Mouse (Mus musculus) T-cell, adult 2 months (primary cell): ENCODE results near the gene Myo19.
"Not testable (repeated sequence)": the region's sequence is repeated elsewhere in the genome, so short reads cannot be mapped to it uniquely, and the experiment has no call there.

Experiments
- DNase-seq: peaks from one replicate; pipeline ENCODE4 v3.0.0; 2022; ENCODE audit warnings: low spot score

Gene Myo19

DNA sequence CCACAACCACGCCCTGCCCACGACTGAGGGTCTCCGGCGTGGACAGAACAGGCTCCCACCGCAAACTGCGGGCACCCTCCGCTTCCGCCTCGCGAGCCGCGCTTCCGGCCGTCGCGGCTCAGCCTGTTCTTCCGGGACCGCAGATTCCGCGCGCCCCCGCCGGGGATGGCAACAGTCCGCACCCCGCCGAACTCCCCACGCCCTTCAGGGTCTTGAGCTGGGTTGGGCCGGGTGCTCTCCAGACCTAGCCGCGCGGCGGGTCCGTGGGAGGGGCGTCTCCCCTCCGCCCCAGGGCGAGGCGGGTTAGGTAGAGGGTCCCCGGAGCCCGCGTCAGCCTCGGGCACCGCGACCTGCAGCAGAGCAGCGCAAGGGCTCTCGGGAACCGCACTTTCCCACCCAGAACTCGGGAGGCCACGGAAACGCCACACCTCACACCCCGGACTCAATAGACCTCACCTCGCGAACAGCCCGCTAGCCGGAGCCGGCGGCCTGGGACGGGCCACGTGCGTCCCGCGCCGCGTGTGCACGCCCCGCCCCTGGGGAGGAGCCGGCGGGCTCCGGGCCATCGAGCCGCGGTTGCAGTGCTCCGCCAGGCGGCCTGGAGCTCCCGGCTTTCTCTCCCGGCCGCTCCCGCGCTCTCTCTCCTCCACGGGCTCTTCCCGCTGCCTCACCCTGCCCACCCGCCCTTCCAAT lies at the start of gene Myo19, which contains the start of gene Pigw:
Gene Myo19, plus strand, starts transcription at position 377 of the 693 bp plus-strand sequence.
Gene Pigw, minus strand, starts transcription at position 514 of the 693 bp plus-strand sequence.
- peak; percentile 74 for DNase-seq

DNA sequence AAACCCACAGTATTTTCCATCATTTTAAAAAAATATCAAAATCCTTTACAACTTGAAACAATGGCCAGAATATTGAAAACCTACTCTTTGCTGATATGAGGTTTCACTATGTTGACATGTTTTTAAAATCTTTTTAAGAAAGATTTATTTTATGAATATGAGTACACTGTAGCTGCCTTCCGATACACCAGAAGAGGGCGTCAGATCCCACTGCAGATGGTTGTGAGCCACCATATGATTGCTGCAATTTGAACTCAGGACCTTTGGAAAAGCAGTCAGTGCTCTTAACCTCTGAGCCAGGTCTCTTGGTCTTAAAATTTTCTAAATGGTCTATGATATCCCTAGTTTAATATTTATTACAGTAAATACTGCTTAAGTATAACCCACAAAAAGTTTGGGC lies 40.6 kb upstream of the Myo19 start:
- no peak for DNase-seq

DNA sequence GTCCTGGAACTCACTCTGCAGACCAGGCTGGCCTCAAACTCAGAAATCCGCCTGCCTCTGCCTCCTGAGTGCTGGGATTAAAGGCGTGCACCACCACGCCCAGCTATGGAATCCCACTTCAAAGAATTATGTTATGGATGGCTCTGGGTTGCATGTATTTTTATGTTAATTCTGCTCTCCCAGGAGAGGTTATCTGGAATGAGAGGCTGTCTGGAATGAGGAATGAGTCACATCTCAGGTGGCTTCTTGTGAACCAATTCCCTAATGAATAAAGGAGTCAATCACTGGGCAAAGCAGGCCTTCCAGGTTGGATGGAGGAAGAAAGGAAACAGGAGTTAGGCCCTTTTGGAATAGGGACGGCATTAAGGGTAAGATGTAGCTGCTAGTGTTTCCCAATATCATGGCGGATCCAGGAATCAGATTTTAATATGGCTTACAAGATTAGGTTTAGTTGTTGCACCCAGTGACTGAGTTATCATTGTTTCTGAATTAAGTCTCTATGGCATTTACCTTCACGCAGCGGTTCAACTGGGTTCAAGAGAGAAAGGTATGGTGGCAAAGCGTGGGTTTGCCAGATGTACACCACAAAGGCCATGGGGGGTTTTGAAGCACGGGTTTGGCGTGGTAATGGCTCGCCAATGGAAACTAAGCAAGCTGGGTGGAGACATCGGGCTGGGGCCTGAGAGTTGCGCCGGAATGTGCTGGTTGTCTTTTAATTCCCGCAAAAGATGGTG lies 33.0 kb upstream of the Myo19 start:
- no peak for DNase-seq

DNA sequence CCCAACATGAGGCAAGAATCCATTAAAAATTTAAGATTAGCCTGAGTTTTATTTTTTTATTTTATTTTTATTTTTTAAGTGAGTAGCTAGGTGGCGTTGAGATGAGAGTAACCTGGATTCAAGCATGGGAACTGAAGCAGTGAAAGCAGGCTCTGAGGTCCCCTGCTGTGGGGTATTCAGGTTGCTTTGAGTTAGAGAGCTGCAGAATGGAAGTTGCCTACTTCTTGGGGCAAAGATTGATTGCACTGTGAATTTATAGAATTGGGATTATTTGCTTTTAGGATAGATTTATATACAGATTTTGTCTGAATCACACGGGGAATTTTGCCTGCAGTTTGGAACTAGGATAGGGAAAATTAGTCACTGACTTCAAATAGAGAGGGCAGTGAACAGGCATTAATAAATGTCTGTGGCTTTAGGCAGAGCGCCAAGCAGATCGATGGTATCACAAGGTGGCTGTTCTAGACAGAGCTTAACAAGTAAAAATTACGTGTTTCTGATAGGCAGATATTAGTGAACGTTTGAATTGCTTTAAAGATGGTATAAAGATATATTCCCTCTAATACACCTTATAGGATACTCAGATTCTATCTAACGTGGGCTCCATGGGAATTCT lies 32.4 kb upstream of the Myo19 start:
- no peak for DNase-seq

DNA sequence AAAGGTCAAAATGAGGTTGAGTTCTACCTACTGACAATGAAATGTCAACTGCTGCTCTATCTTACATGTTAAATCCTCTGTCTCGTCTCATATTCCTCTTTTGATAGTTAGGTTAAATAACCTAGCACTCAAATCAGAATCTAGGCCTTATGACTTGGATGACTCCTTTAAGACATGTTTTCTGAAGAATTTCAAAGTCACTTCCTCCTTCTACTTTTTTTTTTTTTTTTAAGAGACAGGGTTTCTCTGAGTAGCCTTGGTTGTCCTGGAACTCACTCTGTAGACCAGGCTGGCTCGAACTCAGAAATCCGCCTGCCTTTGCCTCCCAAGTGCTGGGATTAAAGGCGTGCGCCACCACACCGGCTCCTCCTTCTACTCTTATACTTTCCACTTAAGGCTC lies 24.7 kb upstream of the Myo19 start:
- no peak for DNase-seq

DNA sequence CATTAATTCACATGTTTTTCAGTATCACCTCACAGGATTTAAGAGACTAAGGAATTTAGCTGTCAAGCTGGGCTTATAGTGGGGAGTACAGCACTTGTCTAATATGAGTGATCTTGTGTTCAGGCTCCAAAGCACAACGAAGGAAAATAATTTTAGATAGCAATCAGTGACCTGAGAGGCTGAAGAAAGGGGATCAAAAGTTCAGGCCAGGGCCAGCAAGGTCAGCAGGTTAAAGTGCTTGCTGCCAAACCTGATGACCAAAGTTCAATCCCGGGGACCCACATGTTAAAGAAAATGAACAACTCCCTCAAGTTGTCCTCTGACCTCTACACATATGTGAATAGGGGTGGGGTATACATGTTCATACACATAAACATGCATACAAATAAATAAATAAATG lies 14.7 kb upstream of the Myo19 start:
- DNase-seq: no peak

DNA sequence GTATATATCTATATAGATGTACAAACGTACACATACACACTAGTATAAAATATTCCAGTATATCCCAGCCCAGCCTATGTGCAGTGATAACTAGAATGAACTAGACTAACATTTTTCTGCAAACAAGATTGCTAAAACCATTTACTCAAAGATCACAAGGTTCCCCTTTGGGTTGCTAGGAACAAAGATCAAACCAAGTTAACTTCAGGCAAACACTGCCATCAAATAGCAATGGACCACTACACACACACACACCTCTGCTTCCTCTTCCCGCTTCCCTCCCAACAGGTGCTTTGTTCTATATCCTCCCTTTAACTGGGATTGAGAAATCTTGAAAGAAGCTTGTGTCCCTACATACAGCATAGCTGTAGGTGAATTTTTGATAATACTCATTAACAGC lies 12.4 kb upstream of the Myo19 start:
- DNase-seq: no peak

DNA sequence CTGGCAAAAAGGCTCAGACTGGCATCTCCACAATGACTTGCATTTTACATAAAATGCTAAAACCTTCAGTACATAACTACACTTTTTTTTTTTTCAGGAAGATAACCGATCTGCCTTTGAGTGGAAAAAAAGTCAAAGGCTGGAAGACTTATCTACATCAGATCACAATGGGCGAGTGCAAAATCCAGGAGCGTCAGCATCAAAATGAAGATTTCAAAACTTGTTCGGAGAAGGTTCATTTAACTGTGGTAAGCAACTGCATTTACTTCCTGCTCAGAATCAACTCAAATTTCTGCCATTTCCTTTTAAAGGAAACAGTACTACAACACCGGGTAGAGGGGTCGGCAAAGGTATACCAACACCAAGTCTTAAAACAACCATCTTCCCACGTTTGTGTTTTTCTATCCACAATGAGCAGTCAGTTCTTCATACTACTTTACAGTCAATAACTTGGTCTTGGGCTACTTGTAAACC lies 11.1 kb upstream of the Myo19 start:
- DNase-seq: peak; percentile 23

DNA sequence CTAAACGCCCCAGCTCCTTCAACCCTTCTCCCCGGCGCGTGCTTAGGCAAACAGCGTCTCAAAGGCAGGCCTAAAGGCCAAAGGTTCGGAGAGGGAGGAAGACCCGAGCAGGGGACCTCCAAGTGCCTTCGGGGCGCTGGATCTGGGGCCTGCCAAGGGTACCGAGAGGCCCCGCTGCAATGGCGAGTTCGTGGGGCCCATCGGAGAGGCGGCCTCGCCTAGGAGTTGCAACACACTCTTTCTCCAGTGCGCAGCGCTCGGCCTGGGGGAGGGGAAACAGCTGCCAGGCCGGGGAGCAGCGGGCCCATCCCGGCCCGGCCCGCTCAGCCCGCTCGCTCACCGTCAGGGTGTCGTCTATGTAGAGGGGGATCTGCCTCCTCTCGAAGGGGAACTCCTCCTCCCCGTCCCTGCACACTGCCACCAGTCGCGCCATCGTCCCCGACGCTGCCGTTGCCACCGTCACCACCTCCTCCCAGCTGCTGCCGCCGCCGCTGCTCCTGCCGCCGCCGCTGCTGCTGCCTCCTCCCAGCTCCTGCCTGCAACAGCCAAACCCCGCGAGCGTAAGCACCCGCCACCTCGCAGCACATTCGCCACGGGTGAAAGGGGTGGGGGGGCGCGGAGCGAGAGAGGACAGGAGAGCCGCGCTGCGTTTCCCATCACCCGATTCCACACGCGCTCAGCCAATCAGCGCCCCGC lies 10.3 kb upstream of the Myo19 start:
- DNase-seq: peak; percentile 97

DNA sequence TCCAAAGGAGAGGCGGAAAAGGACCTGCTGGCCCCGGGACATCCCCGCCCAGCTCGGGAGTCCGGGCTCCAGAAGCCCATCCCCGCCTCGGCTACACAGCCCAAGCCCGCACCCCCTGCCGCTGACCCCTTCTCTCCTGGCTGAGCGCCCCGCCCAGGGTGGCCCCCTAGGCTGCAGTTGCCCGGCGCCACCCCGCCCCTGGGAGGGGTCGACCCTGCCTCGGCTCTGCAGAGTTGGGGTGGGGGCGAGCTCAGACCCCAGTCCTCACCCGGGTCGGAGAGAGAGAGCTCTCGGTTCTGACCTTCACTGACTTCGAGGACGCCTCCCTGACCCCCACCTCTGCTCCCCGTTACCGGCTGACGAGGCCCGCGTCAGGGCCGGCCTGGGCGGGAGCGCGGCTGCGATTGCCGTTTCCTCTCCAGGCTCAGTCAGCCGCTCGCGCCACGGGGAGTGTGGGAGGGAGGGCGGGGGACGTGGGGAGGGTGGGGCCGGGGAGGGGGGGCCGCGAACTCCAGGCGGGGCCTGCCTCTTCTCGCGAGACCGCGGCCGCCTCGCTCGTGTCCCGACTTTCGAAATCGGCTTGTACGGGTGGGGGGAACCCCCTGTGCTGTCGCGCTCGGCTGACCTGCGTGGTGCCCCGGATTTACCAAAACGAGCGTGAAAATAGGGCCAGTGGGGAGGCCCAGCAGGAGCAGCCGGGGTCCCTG lies 9.5 kb upstream of the Myo19 start, which contains the start of gene Ggnbp2:
Gene Ggnbp2, minus strand, starts transcription at position 481 of the 707 bp plus-strand sequence.
- peak; percentile 94 for DNase-seq

DNA sequence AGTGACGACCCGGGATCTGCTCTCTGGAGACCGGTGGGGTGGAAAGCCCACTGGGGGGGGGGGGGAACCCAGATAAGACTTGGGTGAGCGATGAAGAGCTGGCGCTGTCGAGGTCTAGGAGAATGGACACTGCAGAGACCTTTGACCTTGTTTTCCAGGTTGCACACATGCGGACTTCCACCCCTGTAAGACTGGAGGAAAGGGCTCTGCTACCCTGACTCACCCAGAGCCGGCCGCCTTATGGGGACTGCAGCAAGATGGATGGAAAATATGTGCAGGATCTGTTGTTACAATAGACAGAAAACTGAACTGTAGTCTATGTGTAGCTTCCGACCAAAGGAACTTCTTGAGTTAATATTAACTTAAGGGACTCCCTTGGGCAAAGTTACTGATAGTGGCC lies 8.9 kb upstream of the Myo19 start:
- DNase-seq: no peak

DNA sequence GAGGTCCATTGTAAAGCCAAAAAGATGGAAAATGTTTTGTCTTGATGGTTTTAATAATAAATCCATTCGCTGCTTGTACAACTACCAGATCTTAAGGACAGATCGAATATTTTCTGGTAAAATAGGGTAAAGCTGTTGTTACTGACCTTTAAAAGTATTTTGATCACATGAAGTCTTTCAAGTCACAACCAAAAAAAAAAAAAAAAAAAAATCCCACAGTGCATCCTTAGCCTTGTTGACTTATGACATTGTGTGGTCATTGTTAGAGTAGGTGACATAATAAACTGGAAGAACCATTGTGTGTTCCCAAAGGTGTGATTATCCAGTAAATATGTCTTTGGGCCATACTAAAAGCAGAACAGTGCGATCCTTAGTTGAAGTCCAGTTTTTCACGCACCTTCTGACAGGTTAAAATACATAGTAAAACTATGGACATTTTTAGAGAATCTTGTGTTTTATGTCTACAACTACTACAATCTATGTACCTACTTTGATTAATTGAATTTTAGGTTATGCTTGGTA lies 8.3 kb upstream of the Myo19 start:
- DNase-seq: no peak

DNA sequence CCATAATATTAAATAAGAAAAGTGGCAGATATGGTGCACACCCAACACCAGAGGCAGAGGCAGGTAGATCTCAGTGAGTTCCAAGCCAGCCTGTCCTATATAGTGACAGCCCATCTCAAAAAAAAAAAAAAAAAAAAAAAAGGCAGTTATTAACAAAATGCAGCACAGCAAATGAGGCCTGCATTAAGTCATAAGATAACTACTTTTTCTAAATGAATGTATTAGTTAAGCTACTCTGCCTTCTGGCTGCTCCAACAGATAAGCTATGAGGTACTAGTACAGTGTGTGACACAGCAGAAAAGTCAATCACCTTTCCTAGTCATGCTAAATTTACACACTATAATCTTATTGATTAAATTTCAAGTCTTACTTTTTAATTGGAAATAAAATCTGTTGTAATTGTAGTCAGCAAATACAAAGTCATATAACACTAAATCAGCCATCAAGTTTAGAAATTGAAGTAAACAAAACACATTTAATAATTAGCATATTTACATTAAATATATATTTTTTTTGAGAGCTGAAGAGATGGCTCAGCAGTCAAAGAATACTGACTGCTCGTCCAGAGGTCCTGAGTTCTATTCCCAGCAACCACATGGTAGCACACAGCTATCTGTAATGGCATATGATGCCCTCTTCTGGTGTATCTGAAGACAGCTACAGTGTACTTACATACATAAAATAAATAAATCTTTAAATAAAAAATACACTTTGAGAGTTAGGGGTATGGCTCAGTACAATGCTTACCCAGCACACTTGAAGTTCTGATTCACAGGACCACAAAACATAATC lies 6.7 kb upstream of the Myo19 start:
- no peak for DNase-seq

DNA sequence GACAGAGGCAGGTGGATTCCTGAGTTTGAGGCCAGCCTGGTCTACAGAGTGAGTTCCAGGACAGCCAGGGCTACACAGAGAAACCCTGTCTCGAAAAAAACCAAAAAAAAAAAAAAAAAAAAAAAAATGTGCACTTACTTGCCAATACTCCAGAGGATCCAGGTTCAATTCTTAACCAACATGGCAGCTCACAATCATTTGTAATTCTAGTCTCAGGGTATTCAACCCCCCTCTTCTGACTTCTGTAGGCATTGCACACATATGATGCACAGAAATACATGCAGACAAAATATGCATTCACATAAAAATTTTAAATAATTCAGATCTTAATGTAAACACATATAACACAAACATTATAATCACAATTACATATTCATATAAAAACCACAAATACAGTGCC lies 3.9 kb upstream of the Myo19 start:
- not testable (repeated sequence) for DNase-seq

DNA sequence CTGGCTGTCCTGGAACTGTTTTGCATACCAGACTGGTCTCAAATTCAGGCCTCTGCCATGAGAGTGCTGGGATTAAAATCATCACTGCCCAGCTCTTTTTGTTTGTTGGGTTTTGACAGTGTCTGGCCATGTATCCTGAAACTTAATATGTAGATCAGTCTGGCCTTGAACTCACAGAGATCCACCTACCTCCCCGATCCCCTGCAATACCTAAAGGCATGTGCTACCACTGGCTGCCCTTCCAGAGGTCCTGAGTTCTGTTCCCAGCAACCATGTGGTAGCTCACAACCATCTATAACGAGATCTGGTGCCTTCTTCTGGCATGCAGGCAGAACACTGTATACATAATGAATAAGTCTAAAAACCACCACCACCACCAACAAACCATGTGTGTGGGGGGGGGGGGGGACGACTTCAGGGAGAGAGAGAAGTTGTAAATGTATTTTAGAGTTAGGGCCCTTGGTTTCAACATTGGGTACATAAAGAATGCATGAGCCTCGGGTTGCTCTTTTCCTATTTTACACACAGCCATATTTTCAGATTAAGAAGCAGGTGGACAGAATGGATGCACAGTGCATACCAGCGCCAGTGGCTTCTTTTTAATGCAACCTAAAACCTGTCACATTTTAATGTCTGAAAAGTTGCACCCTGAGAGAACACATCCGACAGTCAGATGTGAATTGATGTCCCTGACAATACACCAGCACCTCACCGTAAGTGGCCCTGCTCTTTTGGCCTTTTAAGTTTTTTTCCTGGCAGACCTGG lies 759 bp upstream of the Myo19 start:
- no peak for DNase-seq

DNA sequence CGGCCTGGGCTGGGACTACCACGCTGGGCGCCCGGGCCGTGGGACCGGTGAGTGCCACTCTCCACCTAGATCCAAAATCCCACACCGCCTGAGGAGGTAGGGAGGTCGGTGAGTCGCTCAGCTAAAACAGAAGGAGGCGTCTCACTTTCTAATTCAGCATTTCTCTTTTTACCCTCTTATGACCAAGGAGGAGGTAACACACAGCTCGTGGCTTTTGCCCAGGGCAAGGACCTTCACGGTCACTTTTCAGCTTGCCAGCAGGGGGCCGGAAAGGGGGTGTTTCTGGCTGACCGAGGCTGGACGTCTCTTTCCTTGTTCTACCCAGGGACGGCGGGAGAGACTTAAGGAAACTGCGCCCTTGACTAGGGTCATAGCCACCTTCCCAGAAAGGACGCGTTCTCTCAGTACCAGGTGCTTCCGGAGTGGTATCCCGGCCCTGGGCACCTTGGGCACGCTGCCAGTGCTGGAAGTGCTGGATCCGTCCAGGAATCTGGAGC lies 565 bp downstream of the Myo19 start:
- DNase-seq: no peak

DNA sequence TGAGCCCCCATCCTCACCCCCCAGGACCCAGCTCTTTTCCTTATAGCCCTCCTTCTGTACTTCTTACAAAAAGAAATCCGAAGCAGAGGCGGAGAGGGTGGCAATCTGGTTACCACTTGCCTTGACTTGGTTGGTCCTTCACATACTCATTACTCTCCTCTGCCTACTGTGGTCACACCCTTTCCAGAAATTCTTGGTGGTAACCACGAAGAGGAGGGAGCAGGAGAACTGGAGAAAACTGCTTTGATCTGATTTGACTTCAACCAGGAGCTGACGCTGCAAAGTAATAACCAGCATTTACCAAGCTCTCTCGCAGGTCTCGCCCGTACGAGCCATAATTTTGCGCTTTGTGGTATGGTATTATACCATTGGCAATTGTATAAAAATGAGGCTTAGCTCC lies 1.0 kb downstream of the Myo19 start:
- DNase-seq: no peak

DNA sequence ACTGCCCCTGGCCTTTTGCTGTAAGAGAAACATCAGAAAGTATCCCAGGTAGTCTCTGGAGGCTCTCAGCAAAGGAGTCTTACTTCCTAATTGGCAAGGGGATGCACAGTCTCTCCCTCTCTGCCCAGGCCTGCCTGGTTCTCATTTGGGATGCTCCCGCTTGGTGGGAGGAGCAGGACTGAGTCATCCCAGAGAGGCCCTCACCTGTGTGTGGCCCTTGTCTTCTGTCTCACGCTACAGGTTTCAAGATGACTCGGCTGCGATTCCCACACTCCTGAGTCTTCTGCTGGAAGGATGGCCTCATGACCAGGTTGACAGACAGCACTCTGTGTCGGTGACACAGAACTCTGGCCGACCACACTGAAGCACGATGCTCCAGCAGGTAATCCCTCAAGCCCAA lies 2.4 kb downstream of the Myo19 start:
- no peak for DNase-seq

DNA sequence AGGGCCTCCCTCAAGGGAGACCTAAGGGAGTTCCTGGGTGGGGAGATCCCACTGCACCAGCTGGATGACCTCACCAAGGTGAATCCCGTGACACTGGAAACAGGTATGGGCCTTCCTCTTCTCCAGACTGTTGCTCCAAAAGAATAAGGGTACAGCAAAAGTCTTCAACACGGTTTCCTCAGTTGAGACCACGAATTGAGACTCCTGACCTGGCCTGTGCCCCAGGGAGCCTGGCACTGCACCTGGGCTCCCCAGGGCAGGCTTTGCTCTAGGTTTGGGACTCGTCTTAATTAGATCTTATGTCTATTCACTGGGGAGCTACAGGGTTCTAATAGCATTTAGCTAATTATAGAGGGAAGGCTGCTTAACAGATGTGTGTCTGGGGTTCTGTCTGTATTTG lies 5.3 kb downstream of the Myo19 start:
- DNase-seq: no peak

DNA sequence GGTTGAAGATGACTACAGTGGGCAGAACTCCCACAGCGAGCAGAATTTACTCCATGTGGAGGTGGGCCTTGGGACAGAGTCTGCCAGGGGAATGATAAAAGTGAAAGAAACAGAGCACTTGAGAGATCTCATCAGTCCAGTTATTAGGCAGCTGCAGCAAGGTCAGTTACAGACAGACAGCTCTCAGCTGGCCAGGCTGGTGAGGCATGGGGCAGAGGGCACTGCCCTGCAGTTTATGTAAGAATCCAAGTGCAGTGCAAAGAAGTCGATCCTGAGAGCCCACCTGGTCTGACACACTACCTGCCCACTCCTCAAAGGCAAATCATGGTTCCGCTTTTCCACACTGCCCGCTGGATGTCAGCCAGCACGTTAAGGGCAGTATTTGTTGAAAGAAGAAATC lies 6.3 kb downstream of the Myo19 start:
- DNase-seq: no peak
